23 mouse cellular contexts compared by ENCODE assay signal in the genomic region with DNA sequence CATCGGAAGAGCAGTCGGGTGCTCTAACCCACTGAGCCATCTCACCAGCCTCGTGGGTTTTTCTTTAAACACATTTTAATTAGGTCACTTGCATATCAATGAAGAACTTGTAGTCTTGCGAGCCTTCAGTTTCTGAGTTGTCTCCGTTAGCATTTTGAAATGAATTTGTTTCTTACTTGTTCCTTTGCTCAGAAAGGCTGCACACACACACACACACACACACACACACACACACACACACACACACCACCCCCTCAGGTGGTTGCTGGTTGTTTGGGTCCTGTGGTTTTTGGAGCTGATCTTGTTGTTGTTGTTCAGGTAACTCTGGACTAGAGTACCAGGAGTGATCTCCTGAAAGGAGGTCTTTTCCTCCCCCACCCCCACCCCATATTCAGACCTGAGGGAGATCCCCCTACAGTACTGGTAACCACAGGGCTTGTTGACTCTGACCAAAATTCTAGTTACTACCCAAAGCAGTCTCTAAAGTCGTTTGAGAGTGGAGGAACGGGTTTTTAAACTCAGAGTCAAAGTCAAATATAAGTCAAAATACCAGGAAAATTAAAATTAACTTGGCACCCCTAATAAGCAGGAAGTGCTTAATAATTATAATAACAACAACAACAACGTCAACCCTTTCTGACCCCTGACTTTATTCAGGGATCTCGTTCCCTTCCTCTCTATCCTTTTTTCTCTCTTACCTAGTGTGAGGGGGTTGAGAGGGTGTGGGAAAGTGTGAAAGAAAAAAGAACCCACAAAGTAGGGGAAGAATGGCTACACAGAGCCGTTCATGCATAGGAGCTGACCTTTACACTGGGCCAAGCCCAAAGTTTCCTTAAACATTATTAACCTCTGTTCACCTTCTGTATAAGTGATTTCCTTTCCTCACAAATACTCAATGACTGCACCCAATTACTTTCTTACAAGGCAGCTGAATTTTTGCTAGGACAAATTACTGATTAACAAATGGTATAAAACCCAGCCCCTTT. TPM values are rescaled to one million over a fixed set of nuclear protein-coding genes. Genes with fewer than 3 reads are reported as not detected.
DNase-seq lines count a peak whose midpoint lies in the region; ATAC-seq and TF ChIP-seq lines count a peak whose summit lies in the region.
"Had no signal": no experiment of that assay in that cellular context is flagged by ENCODE, and none has a peak within 500 bp of the region (broad histone marks: within the 10 kb centered on the region; RNA-seq: fewer than 3 reads in every experiment).

No protein-coding gene starts in this region.

- no peak for DNase-seq in kidney, postnatal 14 days
- no peak for DNase-seq in stomach, postnatal 0 days (ENCODE audit: low spot score)
- no peak for DNase-seq in ovary, adult 18-20 months (ENCODE audit: low spot score)
- no peak for DNase-seq in cerebellum, postnatal 36 days
- DNase-seq: adrenal gland, adult 2 months; B cell, adult 2 months; cerebellum, postnatal 14 days; embryo, embryonic 11 days; liver, embryonic 13.5 days; retina, postnatal 1 day; thymus, adult 2 months had no signal

- no peaks in the 10 kb centered on the region for H3K36me3 ChIP-seq in kidney, embryonic 15.5 days
- no peaks in the 10 kb centered on the region for H3K36me3 ChIP-seq in E14TG2a.4 (ENCODE audit: insufficient read depth, low read length)
- H3K36me3 ChIP-seq in stomach, postnatal 0 days (ENCODE audit: control insufficient read depth, insufficient read depth, low read length) = no peaks in the 10 kb centered on the region
- H3K36me3 ChIP-seq: forebrain, embryonic 15.5 days; heart, embryonic 10.5 days; hindbrain, embryonic 12.5 days; limb, embryonic 13.5 days; liver, embryonic 13.5 days had no signal

- H3K9me3 ChIP-seq in kidney, embryonic 15.5 days (replicated peaks) = no peaks in the 10 kb centered on the region
- H3K9me3 ChIP-seq in E14TG2a.4 (ENCODE audit: low read length) = no peaks in the 10 kb centered on the region
- H3K9me3 ChIP-seq in stomach, postnatal 0 days (ENCODE audit: control insufficient read depth, low read length) = no peaks in the 10 kb centered on the region
- H3K9me3 ChIP-seq: forebrain, embryonic 15.5 days; heart, embryonic 10.5 days; hindbrain, embryonic 12.5 days; limb, embryonic 13.5 days; liver, embryonic 13.5 days had no signal

- TF ChIP-seq CTCF in E14TG2a.4 (conservative IDR thresholded peaks at IDR 0.05; ENCODE audit: low read length) = no peak
- TF ChIP-seq CTCF in stomach, postnatal 0 days (IDR thresholded peaks at IDR 0.05; ENCODE audit: low read depth) = no peak

- no peak overlapping the region for H3K4me3 ChIP-seq in kidney, embryonic 15.5 days (replicated peaks)
- peak overlapping the region; percentile 32; the same call in 1 of the 2 replicates for H3K4me3 ChIP-seq in E14TG2a.4 (replicated peaks; ENCODE audit: low read length)
- H3K4me3 ChIP-seq in stomach, postnatal 0 days (ENCODE audit: low read depth, low read length) = no peak overlapping the region
- H3K4me3 ChIP-seq: forebrain, embryonic 15.5 days; heart, embryonic 10.5 days; hindbrain, embryonic 12.5 days; limb, embryonic 13.5 days; liver, embryonic 13.5 days had no signal

- 60% methylated on average over 10 of the region's 10 CpGs for WGBS in kidney, embryonic 15.5 days
- whole genome bisulfite sequencing in stomach, postnatal 0 days = 48% methylated on average over 10 of the region's 10 CpGs

- no peak overlapping the region for H3K9ac ChIP-seq in kidney, embryonic 15.5 days
- no peak overlapping the region for H3K9ac ChIP-seq in stomach, postnatal 0 days (ENCODE audit: low read length)
- H3K9ac ChIP-seq: forebrain, embryonic 15.5 days; hindbrain, embryonic 12.5 days; limb, embryonic 13.5 days; liver, embryonic 13.5 days; lung, embryonic 14.5 days had no signal

- peaks cover 11% of the 10 kb centered on the region; the same call in 1 of the 2 replicates for H3K4me1 ChIP-seq in kidney, embryonic 15.5 days
- H3K4me1 ChIP-seq in E14TG2a.4 (replicated peaks; ENCODE audit: low read depth, low read length) = peaks cover 52% of the 10 kb centered on the region
- no peaks in the 10 kb centered on the region for H3K4me1 ChIP-seq in stomach, postnatal 0 days (replicated peaks; ENCODE audit: control insufficient read depth, insufficient read depth)
- H3K4me1 ChIP-seq: forebrain, embryonic 15.5 days; hindbrain, embryonic 12.5 days; limb, embryonic 13.5 days; liver, embryonic 13.5 days had no signal

- H3K4me2 ChIP-seq in kidney, embryonic 15.5 days = no peak overlapping the region
- H3K4me2 ChIP-seq in stomach, postnatal 0 days (replicated peaks; ENCODE audit: low read depth) = no peak overlapping the region
- H3K4me2 ChIP-seq: forebrain, embryonic 15.5 days; hindbrain, embryonic 12.5 days; limb, embryonic 13.5 days; liver, embryonic 13.5 days; lung, embryonic 14.5 days had no signal

- peak overlapping the region; percentile 66 for H3K27ac ChIP-seq in kidney, embryonic 15.5 days
- no peak overlapping the region for H3K27ac ChIP-seq in stomach, postnatal 0 days (replicated peaks)
- H3K27ac ChIP-seq: forebrain, embryonic 15.5 days; heart, embryonic 10.5 days; hindbrain, embryonic 12.5 days; limb, embryonic 13.5 days; liver, embryonic 13.5 days had no signal

- no peaks in the 10 kb centered on the region for H3K27me3 ChIP-seq in kidney, embryonic 15.5 days
- no peaks in the 10 kb centered on the region for H3K27me3 ChIP-seq in E14TG2a.4 (ENCODE audit: insufficient read depth, low read length)
- no peaks in the 10 kb centered on the region for H3K27me3 ChIP-seq in stomach, postnatal 0 days (ENCODE audit: control insufficient read depth, insufficient read depth, low read length)
- H3K27me3 ChIP-seq: forebrain, embryonic 15.5 days; hindbrain, embryonic 12.5 days; limb, embryonic 13.5 days; liver, embryonic 13.5 days had no signal

- ATAC-seq in kidney, embryonic 15.5 days (replicated peaks; ENCODE audit: low FRiP score) = peak; percentile 75
- peak; percentile 70 for ATAC-seq in activated CD4-positive, CD25-positive, alpha-beta regulatory T cell, adult 4 months
- peak; percentile 66; the same call in 1 of the 2 replicates for ATAC-seq in stomach, postnatal 0 days (ENCODE audit: low FRiP score, low TSS enrichment)
- ATAC-seq: forebrain, embryonic 15.5 days; midbrain, embryonic 16.5 days had no signal

- TF ChIP-seq EP300 in stomach, postnatal 0 days (optimal IDR thresholded peaks at IDR 0.05) = no peak

RNA-seq across cellular contexts. Expression of a gene that starts 11.2 kb away (rescaled TPM):
- 15.9 and 16.4 TPM in 2 replicates for polyA plus RNA-seq in kidney, embryonic 15.5 days (2015; fragmentation: Nextera tagmentation; extraction: Ambion mirVana)
- 1 to 10 TPM; 5.4 to 7.7 TPM for polyA plus RNA-seq in activated CD4-positive, CD25-positive, alpha-beta regulatory T cell, adult 4 months (2017; shearing (Covaris generic))
- 25.2 and 25.3 TPM in 2 replicates for polyA plus RNA-seq in stomach, postnatal 0 days (2015; fragmentation: Nextera tagmentation; extraction: Ambion mirVana)

RNA-seq across cellular contexts. Expression of a gene that starts 42.7 kb away (rescaled TPM):
- not detected in 2 replicates for polyA plus RNA-seq in kidney, embryonic 15.5 days (2015; fragmentation: Nextera tagmentation; extraction: Ambion mirVana)
- polyA plus RNA-seq in activated CD4-positive, CD25-positive, alpha-beta regulatory T cell, adult 4 months (2017; shearing (Covaris generic)) = not detected
- not detected in 2 replicates for polyA plus RNA-seq in stomach, postnatal 0 days (2015; fragmentation: Nextera tagmentation; extraction: Ambion mirVana)
- polyA plus RNA-seq: adrenal gland, adult 2 months; embryonic facial prominence, embryonic 14.5 days; heart, postnatal 0 days; hindbrain, embryonic 12.5 days; intestine, embryonic 14.5 days; limb, embryonic 13.5 days; liver, embryonic 13.5 days; lung, embryonic 14.5 days; midbrain, embryonic 16.5 days; thymus, adult 2 months had no signal
